Mouse (Mus musculus): ENCODE measurements around the gene Insig2. TPM values are rescaled to one million over a fixed set of nuclear protein-coding genes. Genes with fewer than 3 reads are reported as not detected.

The Insig2 gene
- polyA plus RNA-seq, 1 experiment from 2014 or later = 34.3 TPM

DNA sequence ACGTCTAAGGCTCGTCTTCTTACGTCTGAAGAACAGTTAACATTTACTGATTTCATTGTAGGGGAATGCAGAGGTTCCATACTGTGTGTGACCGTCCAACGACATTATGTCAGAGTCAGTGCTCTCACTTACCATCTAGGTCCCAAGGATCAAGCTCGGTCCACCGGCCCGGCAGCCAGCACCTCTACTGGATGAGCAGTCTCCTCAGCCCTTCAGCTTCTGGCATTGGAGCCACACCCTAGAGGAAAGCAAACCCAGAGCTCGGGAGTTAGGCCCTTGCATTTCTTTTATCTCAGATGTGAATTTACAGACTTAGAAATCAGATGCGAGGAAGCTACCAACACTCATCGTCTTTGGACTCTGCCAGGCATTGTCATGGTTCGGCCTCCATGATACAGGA, 27.3 kb upstream of the Insig2 start:
- Histone ChIP-seq H3K4me3 (ENCODE audit: low read length) (no peak overlapping the region), H3K9me3 (ENCODE audit: low read length) (no peaks in the 10 kb centered on the region), H3K9ac (replicated peaks; ENCODE audit: low read length) (no peak overlapping the region), H3K27ac (ENCODE audit: low read length) (no peak overlapping the region), H3K4me2 (replicated peaks; ENCODE audit: low read depth, low read length) (no peak overlapping the region), H3K4me1 (ENCODE audit: insufficient read depth, low read length) (no peaks in the 10 kb centered on the region), H3K36me3 (ENCODE audit: insufficient read depth, low read length) (no peaks in the 10 kb centered on the region), H3K27me3 (ENCODE audit: insufficient read depth, low read length) (no peaks in the 10 kb centered on the region)
- 82% methylated on average over 12 of the region's 12 CpGs for WGBS
- no peak for ATAC-seq (ENCODE audit: low FRiP score, low TSS enrichment)

GRCm38 (mm10) chr1:121353779-121354178, 21.4 kb upstream of the Insig2 start:
- Histone ChIP-seq H3K4me3 (ENCODE audit: low read length) (no peak overlapping the region), H3K4me2 (replicated peaks; ENCODE audit: low read depth, low read length) (no peak overlapping the region), H3K4me1 (ENCODE audit: insufficient read depth, low read length) (no peaks in the 10 kb centered on the region), H3K27ac (ENCODE audit: low read length) (no peak overlapping the region), H3K36me3 (ENCODE audit: insufficient read depth, low read length) (no peaks in the 10 kb centered on the region), H3K27me3 (ENCODE audit: insufficient read depth, low read length) (no peaks in the 10 kb centered on the region), H3K9ac (replicated peaks; ENCODE audit: low read length) (no peak overlapping the region), H3K9me3 (ENCODE audit: low read length) (no peaks in the 10 kb centered on the region)
- ATAC-seq (ENCODE audit: low FRiP score, low TSS enrichment) = no peak

GRCm38 (mm10) chr1:121351037-121351436, 18.6 kb upstream of the Insig2 start:
- no peaks in the 10 kb centered on the region for H3K36me3 ChIP-seq (ENCODE audit: insufficient read depth, low read length)
- no peaks in the 10 kb centered on the region for H3K27me3 ChIP-seq (ENCODE audit: insufficient read depth, low read length)
- H3K4me3 ChIP-seq (ENCODE audit: low read length) = no peak overlapping the region
- 77% methylated on average over 3 of the region's 3 CpGs for WGBS
- H3K9me3 ChIP-seq (ENCODE audit: low read length) = no peaks in the 10 kb centered on the region
- H3K9ac ChIP-seq (replicated peaks; ENCODE audit: low read length) = no peak overlapping the region
- ATAC-seq (ENCODE audit: low FRiP score, low TSS enrichment) = no peak
- no peak overlapping the region for H3K27ac ChIP-seq (ENCODE audit: low read length)
- no peaks in the 10 kb centered on the region for H3K4me1 ChIP-seq (ENCODE audit: insufficient read depth, low read length)
- H3K4me2 ChIP-seq (replicated peaks; ENCODE audit: low read depth, low read length) = no peak overlapping the region

DNA sequence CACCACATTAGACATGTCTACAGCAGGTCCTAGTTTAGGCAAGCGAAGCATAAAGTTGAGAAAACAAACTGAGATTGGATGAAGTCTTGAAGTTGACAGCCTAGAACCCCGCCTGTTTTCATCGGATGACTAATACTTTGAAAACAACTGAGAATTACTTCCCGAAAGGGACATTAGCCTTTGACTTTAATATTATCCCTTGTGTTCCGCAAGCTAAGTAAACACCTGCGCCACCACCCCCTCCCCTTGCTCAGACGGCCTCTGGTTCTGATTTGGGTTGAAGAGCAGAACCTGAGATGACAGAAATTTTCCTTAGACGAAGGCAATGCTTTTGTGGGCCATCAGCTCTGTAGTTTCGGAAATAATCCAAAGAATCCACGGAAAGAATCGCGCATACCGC, 18.2 kb upstream of the Insig2 start:
- no peak overlapping the region for H3K27ac ChIP-seq (ENCODE audit: low read length)
- H3K27me3 ChIP-seq (ENCODE audit: insufficient read depth, low read length) = no peaks in the 10 kb centered on the region
- no peaks in the 10 kb centered on the region for H3K9me3 ChIP-seq (ENCODE audit: low read length)
- H3K4me1 ChIP-seq (ENCODE audit: insufficient read depth, low read length) = no peaks in the 10 kb centered on the region
- no peak overlapping the region for H3K4me3 ChIP-seq (ENCODE audit: low read length)
- H3K9ac ChIP-seq (replicated peaks; ENCODE audit: low read length) = no peak overlapping the region
- ATAC-seq (ENCODE audit: low FRiP score, low TSS enrichment) = no peak
- no peaks in the 10 kb centered on the region for H3K36me3 ChIP-seq (ENCODE audit: insufficient read depth, low read length)
- 58% methylated on average over 13 of the region's 13 CpGs for WGBS
- no peak overlapping the region for H3K4me2 ChIP-seq (replicated peaks; ENCODE audit: low read depth, low read length)

DNA sequence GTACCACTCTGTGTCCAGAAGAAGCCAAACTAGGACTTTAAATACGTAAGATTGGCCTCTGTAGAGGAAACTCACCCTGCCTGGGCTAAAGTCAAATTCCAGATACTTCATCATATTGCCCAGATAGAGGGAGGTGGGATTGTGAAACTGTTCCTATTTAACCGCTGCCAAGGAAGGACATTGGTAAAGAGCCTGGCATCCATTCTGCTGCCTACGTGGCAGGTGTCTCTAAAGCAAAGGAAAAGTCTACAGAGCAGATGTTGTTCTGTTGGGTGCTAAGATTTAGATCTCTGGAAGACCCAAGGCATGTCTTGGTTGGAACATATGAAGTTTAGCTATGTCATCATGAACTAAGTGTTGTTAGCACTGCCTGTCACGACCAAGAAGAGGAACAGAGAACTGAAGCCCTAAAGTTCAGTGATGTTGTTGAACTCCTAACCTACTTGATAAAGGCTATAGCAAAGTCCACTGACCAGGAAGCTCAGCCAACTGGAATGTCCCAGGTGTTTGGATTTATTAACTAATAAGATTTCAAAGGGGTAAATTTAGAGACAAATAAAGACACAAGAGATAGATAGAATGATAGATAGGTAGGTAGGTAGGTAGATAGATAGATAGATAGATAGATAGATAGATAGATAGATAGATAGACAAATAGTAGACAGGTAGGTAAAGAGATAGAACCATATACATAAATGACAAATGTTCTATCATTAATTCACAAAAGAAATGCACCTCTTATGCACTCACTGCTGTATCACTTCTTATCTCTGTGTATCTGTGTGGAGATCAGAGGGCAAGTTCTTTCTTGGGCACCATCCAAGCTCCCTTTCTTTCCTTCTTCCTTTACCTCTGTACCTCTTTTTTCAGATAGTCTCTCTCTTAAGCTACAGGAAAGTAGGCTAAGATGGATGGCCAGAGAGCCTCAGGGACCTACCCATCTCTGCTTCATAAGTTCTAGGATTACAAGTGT, 16.8 kb upstream of the Insig2 start:
- no peaks in the 10 kb centered on the region for H3K27me3 ChIP-seq (ENCODE audit: insufficient read depth, low read length)
- WGBS = 76% methylated on average over 4 of the region's 4 CpGs
- H3K4me3 ChIP-seq (ENCODE audit: low read length) = no peak overlapping the region
- no peak overlapping the region for H3K4me2 ChIP-seq (replicated peaks; ENCODE audit: low read depth, low read length)
- no peak overlapping the region for H3K9ac ChIP-seq (replicated peaks; ENCODE audit: low read length)
- no peak for ATAC-seq (ENCODE audit: low FRiP score, low TSS enrichment)
- no peaks in the 10 kb centered on the region for H3K4me1 ChIP-seq (ENCODE audit: insufficient read depth, low read length)
- no peaks in the 10 kb centered on the region for H3K9me3 ChIP-seq (ENCODE audit: low read length)
- no peak overlapping the region for H3K27ac ChIP-seq (ENCODE audit: low read length)
- no peaks in the 10 kb centered on the region for H3K36me3 ChIP-seq (ENCODE audit: insufficient read depth, low read length)

DNA sequence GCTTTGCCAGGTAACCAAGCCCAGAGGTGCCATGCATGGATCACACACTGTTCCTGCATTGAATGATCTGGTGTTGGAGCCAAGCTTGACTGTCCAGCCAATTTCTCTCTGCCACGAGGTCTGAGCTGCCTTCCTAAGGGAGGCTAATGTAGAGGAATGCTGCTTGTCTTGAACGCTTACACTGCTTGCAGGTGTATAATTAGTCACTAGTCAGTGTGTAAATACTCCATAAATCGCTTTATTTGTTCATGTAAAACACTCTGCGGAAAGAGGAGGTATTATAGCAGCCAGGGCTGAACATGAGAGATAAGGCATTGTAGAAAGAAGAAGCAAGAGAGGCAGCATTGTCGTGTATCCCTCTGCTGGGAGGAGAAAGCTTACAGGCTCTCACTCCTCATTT, 11.6 kb upstream of the Insig2 start:
- 60% methylated on average over 5 of the region's 5 CpGs for WGBS
- Histone ChIP-seq H3K27me3 (ENCODE audit: insufficient read depth, low read length) (no peaks in the 10 kb centered on the region), H3K9me3 (ENCODE audit: low read length) (no peaks in the 10 kb centered on the region), H3K9ac (replicated peaks; ENCODE audit: low read length) (no peak overlapping the region), H3K4me2 (replicated peaks; ENCODE audit: low read depth, low read length) (no peak overlapping the region), H3K27ac (ENCODE audit: low read length) (no peak overlapping the region), H3K4me1 (ENCODE audit: insufficient read depth, low read length) (no peaks in the 10 kb centered on the region), H3K4me3 (ENCODE audit: low read length) (no peak overlapping the region), H3K36me3 (ENCODE audit: insufficient read depth, low read length) (no peaks in the 10 kb centered on the region)
- ATAC-seq (ENCODE audit: low FRiP score, low TSS enrichment) = no peak

- Histone ChIP-seq H3K4me3 (ENCODE audit: low read length) (no peak overlapping the region), H3K9ac (replicated peaks; ENCODE audit: low read length) (no peak overlapping the region), H3K36me3 (ENCODE audit: insufficient read depth, low read length) (no peaks in the 10 kb centered on the region), H3K27me3 (ENCODE audit: insufficient read depth, low read length) (no peaks in the 10 kb centered on the region), H3K4me2 (replicated peaks; ENCODE audit: low read depth, low read length) (no peak overlapping the region), H3K27ac (ENCODE audit: low read length) (no peak overlapping the region), H3K4me1 (ENCODE audit: insufficient read depth, low read length) (no peaks in the 10 kb centered on the region), H3K9me3 (ENCODE audit: low read length) (no peaks in the 10 kb centered on the region)
- 61% methylated on average over 4 of the region's 4 CpGs for WGBS
- ATAC-seq (ENCODE audit: low FRiP score, low TSS enrichment) = no peak
Observed at GRCm38 (mm10) chr1:121335789-121336188, 3.4 kb upstream of the Insig2 start.

GRCm38 (mm10) chr1:121333986-121334703, 1.8 kb upstream of the Insig2 start:
- WGBS = 93% methylated on average over 4 of the region's 4 CpGs
- H3K4me3 ChIP-seq (ENCODE audit: low read length) = no peak overlapping the region

GRCm38 (mm10) chr1:121330621-121331020, 1.8 kb downstream of the Insig2 start:
- 98% methylated on average over 2 of the region's 2 CpGs for WGBS
- peaks cover 20% of the 10 kb centered on the region for H3K4me1 ChIP-seq (ENCODE audit: insufficient read depth, low read length)
- no peak overlapping the region for H3K27ac ChIP-seq (ENCODE audit: low read length)

More at GRCm38 (mm10) chr1:121333986-121334703, 1.8 kb upstream of the Insig2 start:
- Histone ChIP-seq H3K27ac (ENCODE audit: low read length) (no peak overlapping the region), H3K9me3 (ENCODE audit: low read length) (no peaks in the 10 kb centered on the region), H3K4me2 (replicated peaks; ENCODE audit: low read depth, low read length) (no peak overlapping the region), H3K4me1 (ENCODE audit: insufficient read depth, low read length) (no peaks in the 10 kb centered on the region; the same call in 1 of the 2 replicates), H3K9ac (replicated peaks; ENCODE audit: low read length) (no peak overlapping the region), H3K27me3 (ENCODE audit: insufficient read depth, low read length) (no peaks in the 10 kb centered on the region), H3K36me3 (ENCODE audit: insufficient read depth, low read length) (no peaks in the 10 kb centered on the region)
- ATAC-seq (ENCODE audit: low FRiP score, low TSS enrichment) = no peak

GRCm38 (mm10) chr1:121329391-121329790, 3.0 kb downstream of the Insig2 start:
- Histone ChIP-seq H3K27me3 (ENCODE audit: insufficient read depth, low read length) (no peaks in the 10 kb centered on the region), H3K4me2 (replicated peaks; ENCODE audit: low read depth, low read length) (no peak overlapping the region), H3K4me3 (ENCODE audit: low read length) (no peak overlapping the region), H3K36me3 (ENCODE audit: insufficient read depth, low read length) (no peaks in the 10 kb centered on the region), H3K9ac (replicated peaks; ENCODE audit: low read length) (no peak overlapping the region), H3K9me3 (ENCODE audit: low read length) (no peaks in the 10 kb centered on the region), H3K4me1 (ENCODE audit: insufficient read depth, low read length) (peaks cover 24% of the 10 kb centered on the region), H3K27ac (ENCODE audit: low read length) (no peak overlapping the region)
- no peak for ATAC-seq (ENCODE audit: low FRiP score, low TSS enrichment)
- WGBS = 54% methylated on average over 2 of the region's 2 CpGs

More at GRCm38 (mm10) chr1:121330621-121331020, 1.8 kb downstream of the Insig2 start:
- ATAC-seq (ENCODE audit: low FRiP score, low TSS enrichment) = no peak
- Histone ChIP-seq H3K4me2 (replicated peaks; ENCODE audit: low read depth, low read length) (no peak overlapping the region), H3K9me3 (ENCODE audit: low read length) (no peaks in the 10 kb centered on the region), H3K9ac (replicated peaks; ENCODE audit: low read length) (no peak overlapping the region), H3K4me3 (ENCODE audit: low read length) (no peak overlapping the region), H3K36me3 (ENCODE audit: insufficient read depth, low read length) (no peaks in the 10 kb centered on the region), H3K27me3 (ENCODE audit: insufficient read depth, low read length) (no peaks in the 10 kb centered on the region)
